Mouse (Mus musculus): ENCODE results near the gene Msrb1. TPM values are rescaled to one million over a fixed set of nuclear protein-coding genes. Genes with fewer than 3 reads are reported as not detected.

The Msrb1 gene
- polyA plus RNA-seq, 1 experiment from 2014 or later, result 116 TPM

GRCm38 (mm10) chr17:24729067-24729466 lies 7.4 kb upstream of the Msrb1 start:
- WGBS (ENCODE audit: insufficient replicate concordance), result 76% methylated on average over 6 of the region's 6 CpGs
- no peak for ATAC-seq

DNA sequence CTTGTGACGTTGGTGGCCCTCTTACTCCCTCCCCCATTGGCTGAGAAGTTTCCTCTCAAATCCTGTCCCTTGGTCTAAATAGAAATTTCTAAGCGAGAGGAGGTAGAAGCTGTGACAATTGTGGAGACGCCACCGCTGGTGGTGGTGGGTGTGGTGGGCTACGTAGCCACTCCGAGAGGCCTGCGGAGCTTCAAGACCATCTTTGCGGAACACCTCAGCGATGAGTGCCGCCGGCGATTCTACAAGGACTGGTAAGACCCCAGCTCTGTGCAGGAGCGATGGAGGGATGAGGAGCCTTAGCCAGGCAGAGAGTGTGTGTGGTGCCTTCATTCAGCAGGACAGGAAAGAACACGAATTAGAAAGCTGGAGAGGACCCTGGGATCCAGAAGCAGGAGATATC lies 5.7 kb upstream of the Msrb1 start:
- Histone ChIP-seq H3K36me3 (replicated peaks; ENCODE audit: insufficient read depth, low read length) (no peaks in the 10 kb centered on the region), H3K4me3 (ENCODE audit: low read depth, low read length) (no peak overlapping the region), H3K4me2 (ENCODE audit: low read depth, low read length) (no peak overlapping the region), H3K27me3 (ENCODE audit: insufficient read depth, low read length) (no peaks in the 10 kb centered on the region), H3K9me3 (ENCODE audit: low read length) (no peaks in the 10 kb centered on the region), H3K9ac (replicated peaks) (no peak overlapping the region), H3K27ac (ENCODE audit: low read depth) (no peak overlapping the region), H3K4me1 (ENCODE audit: insufficient read depth) (peaks cover 7% of the 10 kb centered on the region)
- ATAC-seq (no peak), DNase-seq (no peak)
- 80% methylated on average over 14 of the region's 14 CpGs for WGBS (ENCODE audit: insufficient replicate concordance)
- TF ChIP-seq CTCF (IDR thresholded peaks at IDR 0.05; ENCODE audit: low read depth), result no peak
- no peak for TF ChIP-seq EP300 (IDR thresholded peaks at IDR 0.05; ENCODE audit: low read depth)

More at GRCm38 (mm10) chr17:24729067-24729466, 7.4 kb upstream of the Msrb1 start:
- Histone ChIP-seq H3K36me3 (replicated peaks; ENCODE audit: insufficient read depth, low read length) (no peaks in the 10 kb centered on the region), H3K9me3 (ENCODE audit: low read length) (no peaks in the 10 kb centered on the region), H3K27ac (ENCODE audit: low read depth) (no peak overlapping the region), H3K4me2 (ENCODE audit: low read depth, low read length) (no peak overlapping the region), H3K4me1 (ENCODE audit: insufficient read depth) (peaks cover 3% of the 10 kb centered on the region; the same call in 1 of the 2 replicates), H3K27me3 (ENCODE audit: insufficient read depth, low read length) (no peaks in the 10 kb centered on the region), H3K9ac (replicated peaks) (no peak overlapping the region), H3K4me3 (ENCODE audit: low read depth, low read length) (no peak overlapping the region)
- no peak for DNase-seq
- no peak for TF ChIP-seq CTCF (IDR thresholded peaks at IDR 0.05; ENCODE audit: low read depth)
- TF ChIP-seq EP300 (IDR thresholded peaks at IDR 0.05; ENCODE audit: low read depth), result no peak

- H3K9me3 ChIP-seq (ENCODE audit: low read length), result no peaks in the 10 kb centered on the region
- DNase-seq, result no peak
- no peaks in the 10 kb centered on the region for H3K27me3 ChIP-seq (ENCODE audit: insufficient read depth, low read length)
- no peak for ATAC-seq
- no peak overlapping the region for H3K4me2 ChIP-seq (ENCODE audit: low read depth, low read length)
- H3K9ac ChIP-seq (replicated peaks), result no peak overlapping the region
- no peaks in the 10 kb centered on the region for H3K36me3 ChIP-seq (replicated peaks; ENCODE audit: insufficient read depth, low read length)
- TF ChIP-seq EP300 (IDR thresholded peaks at IDR 0.05; ENCODE audit: low read depth) (no peak), CTCF (IDR thresholded peaks at IDR 0.05; ENCODE audit: low read depth) (no peak)
- H3K27ac ChIP-seq (ENCODE audit: low read depth), result no peak overlapping the region
- H3K4me1 ChIP-seq (ENCODE audit: insufficient read depth), result peaks cover 15% of the 10 kb centered on the region
- WGBS (ENCODE audit: insufficient replicate concordance), result 77% methylated on average over 12 of the region's 12 CpGs
- no peak overlapping the region for H3K4me3 ChIP-seq (ENCODE audit: low read depth, low read length)
Observed at GRCm38 (mm10) chr17:24732233-24732935, 4.1 kb upstream of the Msrb1 start.

DNA sequence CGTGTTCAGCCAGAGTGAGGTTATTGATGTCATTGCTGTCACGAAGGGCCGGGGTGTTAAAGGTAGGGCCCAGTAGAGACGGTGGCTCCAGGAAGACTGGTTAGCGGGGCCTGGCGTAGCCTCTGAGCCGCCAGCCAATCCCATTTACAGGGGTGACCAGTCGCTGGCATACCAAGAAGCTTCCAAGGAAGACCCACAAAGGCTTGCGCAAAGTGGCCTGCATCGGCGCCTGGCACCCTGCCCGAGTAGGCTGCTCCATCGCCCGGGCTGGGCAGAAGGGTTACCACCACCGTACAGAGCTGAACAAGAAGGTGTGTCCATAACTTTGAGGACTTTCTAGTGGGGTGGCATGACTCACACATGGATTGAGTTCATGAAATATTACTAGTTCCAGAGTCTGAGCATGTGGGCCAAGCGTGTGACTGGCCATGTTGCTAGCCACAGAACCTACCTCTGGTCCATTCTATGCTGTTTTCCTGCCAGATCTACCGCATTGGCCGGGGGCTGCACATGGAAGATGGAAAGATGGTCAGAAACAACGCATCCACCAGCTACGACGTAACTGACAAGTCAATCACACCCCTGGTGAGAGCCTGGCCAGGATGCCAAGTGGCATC lies 2.9 kb upstream of the Msrb1 start:
- TF ChIP-seq EP300 (IDR thresholded peaks at IDR 0.05; ENCODE audit: low read depth), result no peak
- Histone ChIP-seq H3K4me3 (ENCODE audit: low read depth, low read length) (no peak overlapping the region), H3K9ac (replicated peaks) (no peak overlapping the region), H3K9me3 (ENCODE audit: low read length) (no peaks in the 10 kb centered on the region), H3K4me2 (ENCODE audit: low read depth, low read length) (no peak overlapping the region), H3K4me1 (ENCODE audit: insufficient read depth) (peaks cover 15% of the 10 kb centered on the region), H3K27ac (ENCODE audit: low read depth) (no peak overlapping the region), H3K36me3 (replicated peaks; ENCODE audit: insufficient read depth, low read length) (no peaks in the 10 kb centered on the region), H3K27me3 (ENCODE audit: insufficient read depth, low read length) (no peaks in the 10 kb centered on the region)
- WGBS (ENCODE audit: insufficient replicate concordance), result 81% methylated on average over 21 of the region's 21 CpGs
- ATAC-seq (no peak), DNase-seq (no peak)

DNA sequence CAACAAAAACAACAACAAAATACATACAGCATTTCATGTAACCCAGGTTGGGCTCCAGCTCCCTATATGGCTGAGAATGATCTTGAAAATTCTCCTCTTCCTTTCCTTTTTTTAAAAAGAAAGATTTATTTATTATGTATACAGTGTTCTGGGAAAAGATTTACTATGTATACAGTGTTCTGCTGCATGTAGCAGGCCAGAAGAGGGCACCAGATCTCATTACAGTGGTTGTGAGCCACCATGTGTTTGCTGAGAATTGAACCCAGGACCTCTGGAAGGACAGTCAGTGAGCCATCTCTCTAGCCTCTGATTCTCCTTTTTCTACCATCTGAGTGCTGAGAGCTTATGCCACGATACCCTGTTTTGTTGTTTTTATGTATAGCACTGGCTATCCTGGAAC lies 1.9 kb upstream of the Msrb1 start:
- Histone ChIP-seq H3K4me3 (ENCODE audit: low read depth, low read length) (no peak overlapping the region), H3K27me3 (ENCODE audit: insufficient read depth, low read length) (no peaks in the 10 kb centered on the region), H3K9ac (replicated peaks) (no peak overlapping the region), H3K9me3 (ENCODE audit: low read length) (no peaks in the 10 kb centered on the region), H3K4me1 (ENCODE audit: insufficient read depth) (peaks cover 23% of the 10 kb centered on the region), H3K27ac (ENCODE audit: low read depth) (no peak overlapping the region), H3K4me2 (ENCODE audit: low read depth, low read length) (no peak overlapping the region), H3K36me3 (replicated peaks; ENCODE audit: insufficient read depth, low read length) (peaks cover 4% of the 10 kb centered on the region)
- WGBS (ENCODE audit: insufficient replicate concordance), result 85% methylated on average over 1 of the region's 1 CpGs
- ATAC-seq (no peak), DNase-seq (no peak)
- peak; percentile 24 for TF ChIP-seq CTCF (IDR thresholded peaks at IDR 0.05; ENCODE audit: low read depth)
- TF ChIP-seq EP300 (IDR thresholded peaks at IDR 0.05; ENCODE audit: low read depth), result no peak

DNA sequence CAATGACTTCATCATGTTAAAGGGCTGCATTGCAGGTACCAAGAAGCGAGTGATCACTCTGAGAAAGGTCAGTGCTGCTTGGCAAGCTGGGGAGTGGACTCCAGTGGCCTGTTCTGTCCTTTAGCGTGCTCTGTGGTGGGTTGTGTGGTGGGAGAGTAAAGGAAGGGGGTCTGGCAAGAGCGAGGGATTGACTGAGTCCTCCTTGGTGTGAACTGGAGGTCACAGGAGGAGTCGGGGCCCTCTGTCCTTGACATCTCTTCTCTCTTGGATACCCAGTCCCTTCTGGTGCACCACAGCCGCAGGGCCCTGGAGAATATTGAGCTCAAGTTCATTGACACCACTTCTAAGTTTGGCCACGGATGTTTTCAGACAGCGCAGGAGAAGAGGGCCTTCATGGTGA lies 996 bp upstream of the Msrb1 start:
- H3K9me3 ChIP-seq (ENCODE audit: low read length), result no peaks in the 10 kb centered on the region
- DNase-seq, result peak; percentile 15
- TF ChIP-seq EP300 (IDR thresholded peaks at IDR 0.05; ENCODE audit: low read depth) (no peak), CTCF (IDR thresholded peaks at IDR 0.05; ENCODE audit: low read depth) (no peak)
- peak overlapping the region; percentile 98 for H3K4me2 ChIP-seq (ENCODE audit: low read depth, low read length)
- no peak for ATAC-seq
- peak overlapping the region; percentile 92 for H3K9ac ChIP-seq (replicated peaks)
- H3K36me3 ChIP-seq (replicated peaks; ENCODE audit: insufficient read depth, low read length), result peaks cover 13% of the 10 kb centered on the region
- peak overlapping the region; percentile 90 for H3K4me3 ChIP-seq (ENCODE audit: low read depth, low read length)
- no peaks in the 10 kb centered on the region for H3K27me3 ChIP-seq (ENCODE audit: insufficient read depth, low read length)
- H3K27ac ChIP-seq (ENCODE audit: low read depth), result peak overlapping the region; percentile 78
- H3K4me1 ChIP-seq (ENCODE audit: insufficient read depth), result peaks cover 27% of the 10 kb centered on the region
- WGBS (ENCODE audit: insufficient replicate concordance), result 82% methylated on average over 7 of the region's 7 CpGs
